Mouse (Mus musculus) bone marrow, adult 2 months (tissue): ENCODE measurements around the gene Pdss2.

Experiments used
- CTCF ChIP-seq: fragments of 200-500 bp; IDR thresholded peaks from 2 replicates; pipeline ENCODE4 v1.5.1; 2011; ENCODE audit warnings: low read length, control low read depth; ENCODE audit not compliant: control insufficient read depth, insufficient read depth
- POLR2A ChIP-seq: fragments of 200-500 bp; IDR thresholded peaks from 2 replicates; pipeline ENCODE4 v1.6.1; 2011; ENCODE audit warnings: low read depth, mild to moderate bottlenecking, control low read depth, low read length, borderline replicate concordance; ENCODE audit not compliant: control insufficient read depth

GRCm38 (mm10) chr10:43422061-43422770 lies 200.9 kb downstream of the Pdss2 start:
- TF ChIP-seq CTCF (no peak), POLR2A (no peak)
